Mouse (Mus musculus) right cerebral cortex, adult 2 months (tissue): ENCODE data around the gene Golph3l.

ENCODE experiments used
- DNase-seq, 2 experiments: peaks; one replicate each; pipeline ENCODE4 v3.0.0; 2021 to 2022; ENCODE audit warnings: low spot score in 2 of 2

Gene Golph3l

GRCm38 (mm10) chr3:95655437-95655836 is 66.7 kb downstream of the Golph3l start:
- DNase-seq = no peak

- DNase-seq = no peak
These were observed 68.4 kb downstream of the Golph3l start for GRCm38 (mm10) chr3:95657108-95657507.

GRCm38 (mm10) chr3:95657711-95658110 is 69.0 kb downstream of the Golph3l start:
- no peak for DNase-seq

- DNase-seq = peak; percentile 90 to 91
These were observed 69.6 kb downstream of the Golph3l start, which contains the start of gene Mcl1 for GRCm38 (mm10) chr3:95658236-95658867. Gene Mcl1, plus strand, starts transcription at chr3:95658788.

- peak; percentile 49 to 68 for DNase-seq
These were observed 70.4 kb downstream of the Golph3l start for GRCm38 (mm10) chr3:95658868-95659712.

GRCm38 (mm10) chr3:95659948-95660347 is 71.2 kb downstream of the Golph3l start:
- no peak for DNase-seq

- no peak for DNase-seq
These were observed 72.2 kb downstream of the Golph3l start for GRCm38 (mm10) chr3:95660788-95661478.

- no peak for DNase-seq
These were observed 73.4 kb downstream of the Golph3l start for GRCm38 (mm10) chr3:95661945-95662715.

GRCm38 (mm10) chr3:95662724-95663449 is 74.2 kb downstream of the Golph3l start:
- no peak for DNase-seq

- DNase-seq = no peak
These were observed 74.8 kb downstream of the Golph3l start for GRCm38 (mm10) chr3:95663486-95663885.

GRCm38 (mm10) chr3:95663969-95664608 is 75.4 kb downstream of the Golph3l start:
- DNase-seq = no peak

GRCm38 (mm10) chr3:95664940-95665352 is 76.2 kb downstream of the Golph3l start:
- DNase-seq = no peak

- DNase-seq = no peak
These were observed 77.5 kb downstream of the Golph3l start for GRCm38 (mm10) chr3:95666124-95666844.

- DNase-seq = no peak
These were observed 78.8 kb downstream of the Golph3l start for GRCm38 (mm10) chr3:95667521-95667920.

GRCm38 (mm10) chr3:95668026-95668425 is 79.3 kb downstream of the Golph3l start:
- peak; percentile 40 to 44 for DNase-seq
